Mouse (Mus musculus) lung, adult 2 months (tissue): Measurements from ENCODE around the gene Ccrl2.

Experiments used
- CTCF ChIP-seq: fragments of 200-500 bp; IDR thresholded peaks from 2 replicates; pipeline ENCODE4 v1.5.1; 2011; ENCODE audit warnings: mild to moderate bottlenecking, low read length, control low read depth; ENCODE audit not compliant: insufficient read depth
- POLR2A ChIP-seq: fragments of 200-500 bp; IDR thresholded peaks from 2 replicates; pipeline ENCODE4 v1.6.1; 2011; ENCODE audit warnings: low read depth, mild to moderate bottlenecking, control low read depth, low read length, borderline replicate concordance; ENCODE audit errors: extremely low read depth

GRCm38 (mm10) chr9:111070546-111070961, 13.2 kb upstream of the Ccrl2 start:
- TF ChIP-seq CTCF (peak; percentile 85), POLR2A (no peak)
